Comparison of ENCODE assay signal across 11 mouse cellular contexts in the genomic region with DNA sequence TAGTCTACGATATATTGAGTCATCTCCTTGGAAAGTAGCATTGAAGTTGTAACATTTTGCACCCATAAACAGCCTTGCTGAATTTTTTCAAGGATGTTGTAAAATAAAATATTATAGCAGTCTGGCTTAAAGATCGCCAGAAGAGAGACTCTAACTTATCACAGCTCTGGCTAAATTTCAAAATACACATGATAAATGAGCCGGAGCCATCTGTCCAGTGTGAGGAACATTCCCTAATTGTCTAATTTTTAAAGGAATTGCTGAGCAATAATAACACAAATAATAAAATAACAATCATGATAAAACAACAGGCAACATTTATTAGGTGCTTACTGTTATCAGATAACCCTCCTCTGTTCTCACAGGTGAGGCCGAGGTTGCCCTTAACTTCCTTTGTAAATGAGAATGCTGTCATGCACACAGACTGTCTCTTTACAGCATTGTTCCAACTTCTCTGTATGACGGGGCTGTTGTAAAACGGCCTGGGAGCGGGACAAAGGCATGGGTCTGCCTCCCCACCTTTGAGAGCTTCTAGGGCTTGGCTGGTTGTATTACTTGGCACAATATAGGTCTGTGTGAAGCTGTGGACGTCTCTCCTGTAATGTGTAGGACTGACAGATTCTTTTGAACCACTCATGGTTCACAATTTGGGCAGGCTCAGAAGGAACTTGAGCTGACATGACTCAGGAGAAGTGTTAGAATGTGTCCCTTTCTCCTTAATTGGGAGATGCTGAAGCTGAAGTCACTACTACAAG. TPM values are rescaled to one million over a fixed set of nuclear protein-coding genes. Genes with fewer than 3 reads are reported as not detected.
A peak's percentile ranks its signal among the peaks of the same experiment; 100 is the strongest.
DNase-seq lines count a peak whose midpoint lies in the region; ATAC-seq lines count a peak whose summit lies in the region.
"Had no signal": no experiment of that assay in that cellular context is flagged by ENCODE, and none has a peak within 500 bp of the region (broad histone marks: within the 10 kb centered on the region; RNA-seq: fewer than 3 reads in every experiment).

No protein-coding gene starts in this region.

- no peak overlapping the region for H3K27ac ChIP-seq in neural tube, embryonic 12.5 days
- no peak overlapping the region for H3K27ac ChIP-seq in neural tube, embryonic 15.5 days (replicated peaks)
- peak overlapping the region; percentile 80 for H3K27ac ChIP-seq in forebrain, embryonic 10.5 days
- no peak overlapping the region for H3K27ac ChIP-seq in hindbrain, embryonic 13.5 days
- H3K27ac ChIP-seq: liver, embryonic 13.5 days had no signal

- H3K27me3 ChIP-seq in neural tube, embryonic 12.5 days (replicated peaks): no peaks in the 10 kb centered on the region
- no peaks in the 10 kb centered on the region for H3K27me3 ChIP-seq in neural tube, embryonic 15.5 days (replicated peaks)
- H3K27me3 ChIP-seq in forebrain, embryonic 10.5 days (ENCODE audit: poor library complexity, severe bottlenecking): no peaks in the 10 kb centered on the region
- peaks cover 7% of the 10 kb centered on the region; the same call in 1 of the 2 replicates for H3K27me3 ChIP-seq in hindbrain, embryonic 13.5 days
- H3K27me3 ChIP-seq: liver, embryonic 13.5 days had no signal

- no peak overlapping the region for H3K4me3 ChIP-seq in neural tube, embryonic 12.5 days
- no peak overlapping the region for H3K4me3 ChIP-seq in neural tube, embryonic 15.5 days (replicated peaks)
- no peak overlapping the region for H3K4me3 ChIP-seq in forebrain, embryonic 10.5 days
- no peak overlapping the region for H3K4me3 ChIP-seq in hindbrain, embryonic 13.5 days
- H3K4me3 ChIP-seq: liver, embryonic 13.5 days had no signal

- H3K9me3 ChIP-seq in neural tube, embryonic 12.5 days: no peaks in the 10 kb centered on the region
- no peaks in the 10 kb centered on the region for H3K9me3 ChIP-seq in neural tube, embryonic 15.5 days (replicated peaks)
- H3K9me3 ChIP-seq in forebrain, embryonic 10.5 days: no peaks in the 10 kb centered on the region
- H3K9me3 ChIP-seq in hindbrain, embryonic 13.5 days: no peaks in the 10 kb centered on the region
- H3K9me3 ChIP-seq: liver, embryonic 13.5 days had no signal

- H3K36me3 ChIP-seq in neural tube, embryonic 12.5 days: no peaks in the 10 kb centered on the region
- H3K36me3 ChIP-seq in neural tube, embryonic 15.5 days: no peaks in the 10 kb centered on the region
- H3K36me3 ChIP-seq in forebrain, embryonic 10.5 days (replicated peaks): no peaks in the 10 kb centered on the region
- no peaks in the 10 kb centered on the region for H3K36me3 ChIP-seq in hindbrain, embryonic 13.5 days
- H3K36me3 ChIP-seq: liver, embryonic 13.5 days had no signal

- ATAC-seq in neural tube, embryonic 12.5 days (ENCODE audit: low FRiP score, low read depth): peak; percentile 43; the same call in 1 of the 2 replicates
- ATAC-seq in neural tube, embryonic 15.5 days (ENCODE audit: low FRiP score): no peak
- peak; percentile 4; the same call in 1 of the 2 replicates for ATAC-seq in hindbrain, embryonic 13.5 days (ENCODE audit: low FRiP score)

- DNase-seq in forebrain, embryonic 10.5 days (ENCODE audit: extremely low spot score, low spot score): peak; percentile 18
- DNase-seq in left cerebral cortex, adult 11 months (ENCODE audit: low spot score): no peak
- no peak for DNase-seq in lung, postnatal 14 days
- no peak for DNase-seq in ovary, postnatal 14 days (ENCODE audit: low spot score)
- DNase-seq: kidney, adult 18-20 months; liver, embryonic 13.5 days; lung, postnatal 36 days; thymus, postnatal 4 days had no signal

- H3K4me1 ChIP-seq in neural tube, embryonic 12.5 days: peaks cover 11% of the 10 kb centered on the region
- peaks cover 13% of the 10 kb centered on the region for H3K4me1 ChIP-seq in neural tube, embryonic 15.5 days
- peaks cover 37% of the 10 kb centered on the region for H3K4me1 ChIP-seq in forebrain, embryonic 10.5 days
- peaks cover 10% of the 10 kb centered on the region for H3K4me1 ChIP-seq in hindbrain, embryonic 13.5 days (replicated peaks)
- H3K4me1 ChIP-seq: liver, embryonic 13.5 days had no signal

- no peak overlapping the region for H3K9ac ChIP-seq in neural tube, embryonic 12.5 days
- H3K9ac ChIP-seq in neural tube, embryonic 15.5 days (replicated peaks): no peak overlapping the region
- H3K9ac ChIP-seq in hindbrain, embryonic 13.5 days: no peak overlapping the region
- H3K9ac ChIP-seq: liver, embryonic 13.5 days had no signal

- 47% methylated on average over 8 of the region's 8 CpGs for WGBS in neural tube, embryonic 12.5 days
- 38% methylated on average over 8 of the region's 8 CpGs for WGBS in neural tube, embryonic 15.5 days
- 46% methylated on average over 8 of the region's 8 CpGs for WGBS in forebrain, embryonic 10.5 days
- 43% methylated on average over 8 of the region's 8 CpGs for WGBS in hindbrain, embryonic 13.5 days

- H3K4me2 ChIP-seq in neural tube, embryonic 12.5 days (replicated peaks): 0 out of 2 replicates have a peak overlapping the region, but pooled peaks have one; percentile 16
- H3K4me2 ChIP-seq in neural tube, embryonic 15.5 days: no peak overlapping the region
- no peak overlapping the region for H3K4me2 ChIP-seq in hindbrain, embryonic 13.5 days
- H3K4me2 ChIP-seq: liver, embryonic 13.5 days had no signal

RNA-seq across cellular contexts. Expression of gene Spata16, which starts 3.1 kb away (rescaled TPM):
- not detected in 2 replicates for polyA plus RNA-seq in neural tube, embryonic 12.5 days (2016; fragmentation: Nextera tagmentation; extraction: Ambion mirVana)
- polyA plus RNA-seq in neural tube, embryonic 15.5 days (2015; fragmentation: Nextera tagmentation; extraction: Ambion mirVana): not detected in 2 replicates
- not detected in 2 replicates for polyA plus RNA-seq in forebrain, embryonic 10.5 days (2016; fragmentation: Nextera tagmentation; extraction: Ambion mirVana)
- not detected in 2 replicates for polyA plus RNA-seq in hindbrain, embryonic 13.5 days (2015; fragmentation: Nextera tagmentation; extraction: Ambion mirVana)
- polyA plus RNA-seq: liver, embryonic 13.5 days had no signal
